Mouse (Mus musculus): ENCODE data around the gene Pagr1b. TPM values are rescaled to one million over a fixed set of nuclear protein-coding genes. Genes with fewer than 3 reads are reported as not detected.
A peak's percentile ranks its signal among the peaks of the same experiment; 100 is the strongest.

Gene Pagr1b
- polyA plus RNA-seq, 1 experiment from 2014 or later: not detected

DNA sequence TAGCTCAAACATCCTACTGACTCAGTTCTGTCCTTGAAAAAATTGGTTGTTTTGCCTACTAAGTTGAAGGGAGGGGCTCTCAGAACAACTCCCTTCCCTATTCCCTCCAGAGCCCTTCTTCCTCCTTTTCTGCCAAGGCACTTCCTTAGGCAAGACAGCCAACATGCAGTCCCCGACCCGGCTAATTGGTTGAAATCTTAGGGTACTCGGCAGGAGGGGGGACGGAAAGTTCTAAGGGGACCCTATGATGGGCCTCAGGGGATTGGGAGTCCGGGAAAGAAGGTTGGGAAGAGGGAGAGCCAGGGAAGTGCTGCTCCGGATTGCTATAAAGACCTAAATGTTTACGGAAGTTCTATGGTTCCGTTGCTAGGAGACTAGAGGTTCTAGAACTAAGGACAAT lies 40.8 kb downstream of the Pagr1b start:
- Histone ChIP-seq H3K9me3 (ENCODE audit: control insufficient read depth, low read length) (no peaks in the 10 kb centered on the region), H3K4me2 (ENCODE audit: low read depth, low read length) (peak overlapping the region; percentile 87), H3K27me3 (ENCODE audit: control insufficient read depth, insufficient read depth, low read length) (no peaks in the 10 kb centered on the region), H3K36me3 (ENCODE audit: control insufficient read depth, insufficient read depth, low read length) (peaks cover 19% of the 10 kb centered on the region), H3K4me1 (ENCODE audit: control insufficient read depth, insufficient read depth, low read length) (0 out of 2 replicates have a peak, but pooled peaks cover 8% of the 10 kb centered on the region), H3K27ac (ENCODE audit: low read depth, low read length) (peak overlapping the region; percentile 96), H3K4me3 (ENCODE audit: low read depth, low read length) (no peak overlapping the region; the same call in 1 of the 2 replicates), H3K9ac (replicated peaks; ENCODE audit: low read depth, low read length) (peak overlapping the region; percentile 80)
- no peak for ATAC-seq (ENCODE audit: low read depth)
- WGBS: 11% methylated on average over 8 of the region's 8 CpGs

DNA sequence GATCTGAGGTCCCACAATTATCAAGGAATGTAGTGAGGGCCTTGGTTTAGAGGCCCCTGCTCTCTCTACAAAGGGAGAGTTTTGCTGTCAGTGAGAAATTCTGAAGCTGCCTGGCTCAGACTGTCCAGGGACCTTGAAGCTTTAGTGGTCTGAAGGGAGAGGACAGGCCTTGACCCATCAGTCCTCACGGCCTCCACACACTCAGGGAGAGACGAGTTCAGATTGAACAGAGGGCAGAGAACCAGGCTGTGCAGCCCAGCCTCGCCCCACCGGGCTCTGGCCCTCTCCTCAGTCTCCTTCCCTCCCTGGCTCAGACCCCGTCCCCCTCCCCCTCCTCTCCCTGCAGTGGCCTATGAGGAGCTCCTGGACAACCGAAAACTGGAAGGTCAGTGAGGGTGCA lies 48.9 kb downstream of the Pagr1b start:
- 68% methylated on average over 5 of the region's 6 CpGs for WGBS

GRCm38 (mm10) chr7:126965568-126965967 lies 50.7 kb downstream of the Pagr1b start:
- H3K9ac ChIP-seq (replicated peaks; ENCODE audit: low read depth, low read length): no peak overlapping the region
- no peak for ATAC-seq (ENCODE audit: low read depth)
- 57% methylated on average over 3 of the region's 3 CpGs for WGBS
- H3K27me3 ChIP-seq (ENCODE audit: control insufficient read depth, insufficient read depth, low read length): no peaks in the 10 kb centered on the region
- no peak overlapping the region for H3K4me3 ChIP-seq (ENCODE audit: low read depth, low read length)
- no peak overlapping the region for H3K4me2 ChIP-seq (ENCODE audit: low read depth, low read length)
- H3K36me3 ChIP-seq (ENCODE audit: control insufficient read depth, insufficient read depth, low read length): peaks cover 37% of the 10 kb centered on the region; the same call in 1 of the 2 replicates
- H3K9me3 ChIP-seq (ENCODE audit: control insufficient read depth, low read length): no peaks in the 10 kb centered on the region
- no peaks in the 10 kb centered on the region for H3K4me1 ChIP-seq (ENCODE audit: control insufficient read depth, insufficient read depth, low read length)
- no peak overlapping the region for H3K27ac ChIP-seq (ENCODE audit: low read depth, low read length)

More for the DNA sequence above, 48.9 kb downstream of the Pagr1b start:
- Histone ChIP-seq H3K4me3 (ENCODE audit: low read depth, low read length) (no peak overlapping the region), H3K4me2 (ENCODE audit: low read depth, low read length) (no peak overlapping the region), H3K27me3 (ENCODE audit: control insufficient read depth, insufficient read depth, low read length) (no peaks in the 10 kb centered on the region), H3K36me3 (ENCODE audit: control insufficient read depth, insufficient read depth, low read length) (peaks cover 29% of the 10 kb centered on the region; the same call in 1 of the 2 replicates), H3K9ac (replicated peaks; ENCODE audit: low read depth, low read length) (no peak overlapping the region), H3K27ac (ENCODE audit: low read depth, low read length) (no peak overlapping the region), H3K4me1 (ENCODE audit: control insufficient read depth, insufficient read depth, low read length) (no peaks in the 10 kb centered on the region), H3K9me3 (ENCODE audit: control insufficient read depth, low read length) (no peaks in the 10 kb centered on the region)
- ATAC-seq (ENCODE audit: low read depth): no peak

- 27% methylated on average over 19 of the region's 19 CpGs for WGBS
- Histone ChIP-seq H3K9me3 (ENCODE audit: control insufficient read depth, low read length) (no peaks in the 10 kb centered on the region), H3K4me3 (ENCODE audit: low read depth, low read length) (no peak overlapping the region), H3K4me1 (ENCODE audit: control insufficient read depth, insufficient read depth, low read length) (no peaks in the 10 kb centered on the region), H3K27me3 (ENCODE audit: control insufficient read depth, insufficient read depth, low read length) (no peaks in the 10 kb centered on the region), H3K36me3 (ENCODE audit: control insufficient read depth, insufficient read depth, low read length) (peaks cover 33% of the 10 kb centered on the region), H3K4me2 (ENCODE audit: low read depth, low read length) (no peak overlapping the region), H3K9ac (replicated peaks; ENCODE audit: low read depth, low read length) (no peak overlapping the region), H3K27ac (ENCODE audit: low read depth, low read length) (no peak overlapping the region)
- no peak for ATAC-seq (ENCODE audit: low read depth)
Measured at GRCm38 (mm10) chr7:126963548-126964286, 52.6 kb downstream of the Pagr1b start.

DNA sequence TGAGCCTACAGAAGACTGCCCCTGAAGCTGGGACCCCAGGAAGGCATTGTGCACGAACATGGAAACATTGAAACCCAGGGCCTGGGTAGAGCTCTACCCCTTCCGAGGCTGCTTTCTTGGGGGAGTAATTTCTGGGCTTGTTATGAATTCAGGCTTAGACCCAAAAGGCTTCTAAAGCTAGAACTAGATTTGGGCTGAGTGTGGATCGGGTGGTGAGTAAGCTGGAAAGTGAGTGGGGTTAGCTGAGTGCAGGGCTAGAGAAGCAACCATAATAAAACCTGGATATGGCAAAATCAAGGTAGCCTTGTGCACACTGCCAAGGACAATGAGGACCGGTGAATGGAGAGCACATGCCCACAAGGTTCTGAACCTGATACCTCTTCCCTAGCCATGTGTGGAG lies 54.3 kb downstream of the Pagr1b start:
- Histone ChIP-seq H3K4me3 (ENCODE audit: low read depth, low read length) (no peak overlapping the region), H3K9ac (replicated peaks; ENCODE audit: low read depth, low read length) (no peak overlapping the region), H3K9me3 (ENCODE audit: control insufficient read depth, low read length) (no peaks in the 10 kb centered on the region), H3K4me1 (ENCODE audit: control insufficient read depth, insufficient read depth, low read length) (no peaks in the 10 kb centered on the region), H3K27ac (ENCODE audit: low read depth, low read length) (no peak overlapping the region), H3K27me3 (ENCODE audit: control insufficient read depth, insufficient read depth, low read length) (no peaks in the 10 kb centered on the region), H3K4me2 (ENCODE audit: low read depth, low read length) (no peak overlapping the region), H3K36me3 (ENCODE audit: control insufficient read depth, insufficient read depth, low read length) (peaks cover 34% of the 10 kb centered on the region)
- 89% methylated on average over 4 of the region's 4 CpGs for WGBS
- ATAC-seq (ENCODE audit: low read depth): no peak

- H3K9me3 ChIP-seq (ENCODE audit: control insufficient read depth, low read length): no peaks in the 10 kb centered on the region
- ATAC-seq (ENCODE audit: low read depth): no peak
Measured at GRCm38 (mm10) chr7:126961095-126961494, 55.2 kb downstream of the Pagr1b start.

DNA sequence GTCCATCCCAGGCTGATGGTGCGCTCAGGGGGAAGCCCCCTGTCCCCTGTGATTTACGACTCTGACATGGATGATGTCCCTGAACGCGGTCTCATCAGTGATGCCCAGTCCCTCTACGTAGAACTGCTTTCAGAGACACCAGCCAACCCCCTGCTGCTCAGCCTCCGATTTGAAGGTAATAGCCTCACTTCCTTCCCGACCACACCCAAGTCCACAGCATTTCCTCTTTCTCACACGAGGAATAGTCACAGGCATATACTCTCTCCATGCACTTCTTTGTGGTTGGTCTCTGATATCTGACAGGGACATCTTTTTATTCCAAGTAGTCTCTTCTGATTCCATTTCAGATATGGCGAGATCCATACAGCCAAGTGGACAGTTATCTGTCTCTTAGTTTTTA lies 56.5 kb downstream of the Pagr1b start:
- H3K27me3 ChIP-seq (ENCODE audit: control insufficient read depth, insufficient read depth, low read length): no peaks in the 10 kb centered on the region
- H3K4me1 ChIP-seq (ENCODE audit: control insufficient read depth, insufficient read depth, low read length): no peaks in the 10 kb centered on the region
- no peaks in the 10 kb centered on the region for H3K9me3 ChIP-seq (ENCODE audit: control insufficient read depth, low read length)
- WGBS: 52% methylated on average over 9 of the region's 9 CpGs
- ATAC-seq (ENCODE audit: low read depth): no peak
- H3K4me2 ChIP-seq (ENCODE audit: low read depth, low read length): no peak overlapping the region
- H3K27ac ChIP-seq (ENCODE audit: low read depth, low read length): no peak overlapping the region
- H3K4me3 ChIP-seq (ENCODE audit: low read depth, low read length): no peak overlapping the region
- H3K36me3 ChIP-seq (ENCODE audit: control insufficient read depth, insufficient read depth, low read length): peaks cover 38% of the 10 kb centered on the region
- H3K9ac ChIP-seq (replicated peaks; ENCODE audit: low read depth, low read length): no peak overlapping the region

More at GRCm38 (mm10) chr7:126961095-126961494, 55.2 kb downstream of the Pagr1b start:
- no peak overlapping the region for H3K27ac ChIP-seq (ENCODE audit: low read depth, low read length)
- no peaks in the 10 kb centered on the region for H3K4me1 ChIP-seq (ENCODE audit: control insufficient read depth, insufficient read depth, low read length)
- no peak overlapping the region for H3K9ac ChIP-seq (replicated peaks; ENCODE audit: low read depth, low read length)
- no peaks in the 10 kb centered on the region for H3K27me3 ChIP-seq (ENCODE audit: control insufficient read depth, insufficient read depth, low read length)
- no peak overlapping the region for H3K4me3 ChIP-seq (ENCODE audit: low read depth, low read length)
- H3K36me3 ChIP-seq (ENCODE audit: control insufficient read depth, insufficient read depth, low read length): peaks cover 30% of the 10 kb centered on the region
- 84% methylated on average over 5 of the region's 5 CpGs for WGBS
- no peak overlapping the region for H3K4me2 ChIP-seq (ENCODE audit: low read depth, low read length)

- no peak overlapping the region for H3K27ac ChIP-seq (ENCODE audit: low read depth, low read length)
- H3K36me3 ChIP-seq (ENCODE audit: control insufficient read depth, insufficient read depth, low read length): peaks cover 25% of the 10 kb centered on the region
- WGBS: 67% methylated on average over 3 of the region's 3 CpGs
- peaks cover 12% of the 10 kb centered on the region for H3K4me1 ChIP-seq (ENCODE audit: control insufficient read depth, insufficient read depth, low read length)
- H3K4me2 ChIP-seq (ENCODE audit: low read depth, low read length): no peak overlapping the region
- no peak overlapping the region for H3K9ac ChIP-seq (replicated peaks; ENCODE audit: low read depth, low read length)
- H3K4me3 ChIP-seq (ENCODE audit: low read depth, low read length): no peak overlapping the region
- no peak for ATAC-seq (ENCODE audit: low read depth)
- H3K9me3 ChIP-seq (ENCODE audit: control insufficient read depth, low read length): no peaks in the 10 kb centered on the region
- no peaks in the 10 kb centered on the region for H3K27me3 ChIP-seq (ENCODE audit: control insufficient read depth, insufficient read depth, low read length)
Measured at GRCm38 (mm10) chr7:126955125-126955524, 61.2 kb downstream of the Pagr1b start.

DNA sequence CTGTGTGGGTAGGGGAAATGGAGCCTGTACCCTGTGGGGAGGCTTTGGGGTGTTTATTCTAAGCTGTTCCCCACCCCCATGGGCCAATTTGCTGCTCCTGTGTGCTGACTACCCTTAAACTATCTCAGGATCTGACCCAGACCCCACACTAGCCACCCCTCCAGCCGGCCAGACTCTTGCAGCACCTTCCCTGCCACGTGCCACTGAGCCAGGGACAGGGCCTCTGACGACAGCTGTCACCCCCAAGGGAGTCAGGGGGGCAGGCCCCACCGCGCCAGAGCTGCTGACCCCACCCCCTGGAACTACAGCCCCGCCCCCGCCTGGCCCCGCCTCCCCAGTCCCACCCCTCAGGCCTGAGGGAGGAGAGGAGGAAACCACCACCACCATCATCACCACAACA lies 63.6 kb downstream of the Pagr1b start:
- 1% methylated on average over 6 of the region's 8 CpGs for WGBS
- H3K4me2 ChIP-seq (ENCODE audit: low read depth, low read length): peak overlapping the region; percentile 87
- no peaks in the 10 kb centered on the region for H3K27me3 ChIP-seq (ENCODE audit: control insufficient read depth, insufficient read depth, low read length)
- H3K4me1 ChIP-seq (ENCODE audit: control insufficient read depth, insufficient read depth, low read length): peaks cover 22% of the 10 kb centered on the region
- peaks cover 17% of the 10 kb centered on the region; the same call in 1 of the 2 replicates for H3K36me3 ChIP-seq (ENCODE audit: control insufficient read depth, insufficient read depth, low read length)
- peak overlapping the region; percentile 48 for H3K4me3 ChIP-seq (ENCODE audit: low read depth, low read length)
- peak overlapping the region; percentile 13; the same call in 1 of the 2 replicates for H3K27ac ChIP-seq (ENCODE audit: low read depth, low read length)
- no peak for ATAC-seq (ENCODE audit: low read depth)
- peak overlapping the region; percentile 74 for H3K9ac ChIP-seq (replicated peaks; ENCODE audit: low read depth, low read length)
- H3K9me3 ChIP-seq (ENCODE audit: control insufficient read depth, low read length): no peaks in the 10 kb centered on the region
